Mouse (Mus musculus): Measurements from ENCODE around the gene Ablim2. TPM values are rescaled to one million over a fixed set of nuclear protein-coding genes. Genes with fewer than 3 reads are reported as not detected.
A peak's percentile ranks its signal among the peaks of the same experiment; 100 is the strongest.

Gene Ablim2
- polyA plus RNA-seq, 1 experiment from 2014 or later = 0.77 TPM

GRCm38 (mm10) chr5:35888959-35889358 is 131.3 kb downstream of the Ablim2 start:
- no peak for ATAC-seq (ENCODE audit: low read depth)
- Histone ChIP-seq H3K36me3 (ENCODE audit: control insufficient read depth, insufficient read depth, low read length) (no peaks in the 10 kb centered on the region), H3K4me2 (ENCODE audit: low read depth, low read length) (no peak overlapping the region), H3K27me3 (ENCODE audit: control insufficient read depth, insufficient read depth, low read depth, low read length) (no peaks in the 10 kb centered on the region), H3K9ac (ENCODE audit: low read length) (no peak overlapping the region), H3K4me1 (replicated peaks; ENCODE audit: control insufficient read depth, insufficient read depth, low read length) (no peaks in the 10 kb centered on the region; the same call in 1 of the 2 replicates), H3K27ac (ENCODE audit: low read length) (no peak overlapping the region), H3K4me3 (ENCODE audit: low read length) (no peak overlapping the region), H3K9me3 (ENCODE audit: control insufficient read depth, low read length) (no peaks in the 10 kb centered on the region)
- 43% methylated on average over 9 of the region's 9 CpGs for WGBS

GRCm38 (mm10) chr5:35889641-35890040 is 132.0 kb downstream of the Ablim2 start:
- peaks cover 4% of the 10 kb centered on the region; the same call in 1 of the 2 replicates for H3K4me1 ChIP-seq (replicated peaks; ENCODE audit: control insufficient read depth, insufficient read depth, low read length)
- H3K4me2 ChIP-seq (ENCODE audit: low read depth, low read length) = no peak overlapping the region
- H3K4me3 ChIP-seq (ENCODE audit: low read length) = no peak overlapping the region
- no peaks in the 10 kb centered on the region for H3K27me3 ChIP-seq (ENCODE audit: control insufficient read depth, insufficient read depth, low read depth, low read length)
- WGBS = 63% methylated on average over 2 of the region's 2 CpGs
- no peak overlapping the region for H3K27ac ChIP-seq (ENCODE audit: low read length)
- H3K36me3 ChIP-seq (ENCODE audit: control insufficient read depth, insufficient read depth, low read length) = no peaks in the 10 kb centered on the region
- ATAC-seq (ENCODE audit: low read depth) = no peak
- no peak overlapping the region for H3K9ac ChIP-seq (ENCODE audit: low read length)
- no peaks in the 10 kb centered on the region for H3K9me3 ChIP-seq (ENCODE audit: control insufficient read depth, low read length)

- no peak overlapping the region for H3K27ac ChIP-seq (ENCODE audit: low read length)
- no peak overlapping the region for H3K9ac ChIP-seq (ENCODE audit: low read length)
- 88% methylated on average over 13 of the region's 13 CpGs for WGBS
- no peak overlapping the region for H3K4me2 ChIP-seq (ENCODE audit: low read depth, low read length)
- H3K4me1 ChIP-seq (replicated peaks; ENCODE audit: control insufficient read depth, insufficient read depth, low read length) = peaks cover 11% of the 10 kb centered on the region; the same call in 1 of the 2 replicates
- no peaks in the 10 kb centered on the region for H3K9me3 ChIP-seq (ENCODE audit: control insufficient read depth, low read length)
- no peaks in the 10 kb centered on the region for H3K36me3 ChIP-seq (ENCODE audit: control insufficient read depth, insufficient read depth, low read length)
- no peak overlapping the region for H3K4me3 ChIP-seq (ENCODE audit: low read length)
- ATAC-seq (ENCODE audit: low read depth) = no peak
- no peaks in the 10 kb centered on the region for H3K27me3 ChIP-seq (ENCODE audit: control insufficient read depth, insufficient read depth, low read depth, low read length)
These were observed 133.5 kb downstream of the Ablim2 start for GRCm38 (mm10) chr5:35890985-35891730.

- Histone ChIP-seq H3K4me1 (replicated peaks; ENCODE audit: control insufficient read depth, insufficient read depth, low read length) (peaks cover 18% of the 10 kb centered on the region), H3K4me3 (ENCODE audit: low read length) (no peak overlapping the region; the same call in 1 of the 2 replicates), H3K9me3 (ENCODE audit: control insufficient read depth, low read length) (no peaks in the 10 kb centered on the region), H3K36me3 (ENCODE audit: control insufficient read depth, insufficient read depth, low read length) (no peaks in the 10 kb centered on the region), H3K27me3 (ENCODE audit: control insufficient read depth, insufficient read depth, low read depth, low read length) (no peaks in the 10 kb centered on the region), H3K27ac (ENCODE audit: low read length) (no peak overlapping the region), H3K4me2 (ENCODE audit: low read depth, low read length) (no peak overlapping the region), H3K9ac (ENCODE audit: low read length) (no peak overlapping the region)
- no peak for ATAC-seq (ENCODE audit: low read depth)
- 68% methylated on average over 3 of the region's 3 CpGs for WGBS
These were observed 134.7 kb downstream of the Ablim2 start for GRCm38 (mm10) chr5:35892363-35892762.

- Histone ChIP-seq H3K36me3 (ENCODE audit: control insufficient read depth, insufficient read depth, low read length) (no peaks in the 10 kb centered on the region), H3K27me3 (ENCODE audit: control insufficient read depth, insufficient read depth, low read depth, low read length) (no peaks in the 10 kb centered on the region), H3K9me3 (ENCODE audit: control insufficient read depth, low read length) (no peaks in the 10 kb centered on the region), H3K4me1 (replicated peaks; ENCODE audit: control insufficient read depth, insufficient read depth, low read length) (peaks cover 23% of the 10 kb centered on the region), H3K4me3 (ENCODE audit: low read length) (peak within 1 kb of the TSS; percentile 84), H3K4me2 (ENCODE audit: low read depth, low read length) (peak within 1 kb of the TSS; percentile 87), H3K9ac (ENCODE audit: low read length) (peak within 1 kb of the TSS; percentile 94), H3K27ac (ENCODE audit: low read length) (peak within 1 kb of the TSS; percentile 84)
- under 1% methylated on average over 49 of the region's 49 CpGs for WGBS
- ATAC-seq (ENCODE audit: low read depth) = peak; percentile 96
These were observed 135.6 kb downstream of the Ablim2 start, which contains the start of gene Afap1 for GRCm38 (mm10) chr5:35893093-35893804. TSS of gene Afap1 (plus strand) at chr5:35893319.

- H3K4me1 ChIP-seq (replicated peaks; ENCODE audit: control insufficient read depth, insufficient read depth, low read length) = peaks cover 28% of the 10 kb centered on the region
- ATAC-seq (ENCODE audit: low read depth) = peak; percentile 50
- WGBS = 1% methylated on average over 21 of the region's 21 CpGs
These were observed 136.2 kb downstream of the Ablim2 start for GRCm38 (mm10) chr5:35893805-35894260.

GRCm38 (mm10) chr5:35894295-35895047 is 136.8 kb downstream of the Ablim2 start:
- peak; percentile 2; the same call in 1 of the 2 replicates for ATAC-seq (ENCODE audit: low read depth)
- no peaks in the 10 kb centered on the region for H3K36me3 ChIP-seq (ENCODE audit: control insufficient read depth, insufficient read depth, low read length)
- WGBS = 6% methylated on average over 30 of the region's 30 CpGs

More at GRCm38 (mm10) chr5:35893805-35894260, 136.2 kb downstream of the Ablim2 start:
- Histone ChIP-seq H3K4me2 (ENCODE audit: low read depth, low read length) (peak overlapping the region; percentile 87), H3K4me3 (ENCODE audit: low read length) (peak overlapping the region; percentile 84), H3K9me3 (ENCODE audit: control insufficient read depth, low read length) (no peaks in the 10 kb centered on the region), H3K9ac (ENCODE audit: low read length) (peak overlapping the region; percentile 94), H3K27me3 (ENCODE audit: control insufficient read depth, insufficient read depth, low read depth, low read length) (no peaks in the 10 kb centered on the region), H3K27ac (ENCODE audit: low read length) (peak overlapping the region; percentile 84), H3K36me3 (ENCODE audit: control insufficient read depth, insufficient read depth, low read length) (no peaks in the 10 kb centered on the region)

GRCm38 (mm10) chr5:35895926-35896325 is 138.2 kb downstream of the Ablim2 start:
- H3K4me2 ChIP-seq (ENCODE audit: low read depth, low read length) = no peak overlapping the region
- H3K27ac ChIP-seq (ENCODE audit: low read length) = no peak overlapping the region
- H3K4me3 ChIP-seq (ENCODE audit: low read length) = no peak overlapping the region
- no peaks in the 10 kb centered on the region for H3K27me3 ChIP-seq (ENCODE audit: control insufficient read depth, insufficient read depth, low read depth, low read length)
- no peaks in the 10 kb centered on the region for H3K9me3 ChIP-seq (ENCODE audit: control insufficient read depth, low read length)
- no peak overlapping the region for H3K9ac ChIP-seq (ENCODE audit: low read length)
- WGBS = 72% methylated on average over 4 of the region's 4 CpGs
- H3K4me1 ChIP-seq (replicated peaks; ENCODE audit: control insufficient read depth, insufficient read depth, low read length) = peaks cover 46% of the 10 kb centered on the region
- no peak for ATAC-seq (ENCODE audit: low read depth)
- no peaks in the 10 kb centered on the region for H3K36me3 ChIP-seq (ENCODE audit: control insufficient read depth, insufficient read depth, low read length)

More at GRCm38 (mm10) chr5:35894295-35895047, 136.8 kb downstream of the Ablim2 start:
- no peaks in the 10 kb centered on the region for H3K27me3 ChIP-seq (ENCODE audit: control insufficient read depth, insufficient read depth, low read depth, low read length)
- H3K27ac ChIP-seq (ENCODE audit: low read length) = peak overlapping the region; percentile 84
- peak overlapping the region; percentile 94 for H3K9ac ChIP-seq (ENCODE audit: low read length)
- peak overlapping the region; percentile 84 for H3K4me3 ChIP-seq (ENCODE audit: low read length)
- peak overlapping the region; percentile 87 for H3K4me2 ChIP-seq (ENCODE audit: low read depth, low read length)
- H3K9me3 ChIP-seq (ENCODE audit: control insufficient read depth, low read length) = no peaks in the 10 kb centered on the region
- H3K4me1 ChIP-seq (replicated peaks; ENCODE audit: control insufficient read depth, insufficient read depth, low read length) = peaks cover 31% of the 10 kb centered on the region

Measured in lung, embryonic 16.5 days (tissue).